ENCODE assay signal across 16 mouse cellular contexts in genomic region chr5:129393606-129394255, GRCm38 (mm10).
DNase-seq lines count a peak whose midpoint lies in the region; ATAC-seq and TF ChIP-seq lines count a peak whose summit lies in the region.
"Had no signal": no experiment of that assay in that cellular context is flagged by ENCODE, and none has a peak within 500 bp of the region (broad histone marks: within the 10 kb centered on the region; RNA-seq: fewer than 3 reads in every experiment).

No protein-coding gene starts in this region.

- ATAC-seq in forebrain, embryonic 15.5 days (replicated peaks) = 0 out of 2 replicates have a peak, but pooled peaks have one; percentile 46
- ATAC-seq in forebrain, embryonic 13.5 days = no peak
- ATAC-seq in midbrain, embryonic 11.5 days (ENCODE audit: low FRiP score) = no peak
- no peak for ATAC-seq in midbrain, embryonic 14.5 days (ENCODE audit: low FRiP score, low TSS enrichment)
- ATAC-seq: hindbrain, embryonic 16.5 days had no signal

- H3K9me3 ChIP-seq in forebrain, embryonic 15.5 days = no peaks in the 10 kb centered on the region
- no peaks in the 10 kb centered on the region for H3K9me3 ChIP-seq in forebrain, embryonic 13.5 days (replicated peaks)
- H3K9me3 ChIP-seq in midbrain, embryonic 11.5 days (ENCODE audit: control insufficient read depth, low read length) = no peaks in the 10 kb centered on the region
- H3K9me3 ChIP-seq in midbrain, embryonic 14.5 days (ENCODE audit: control insufficient read depth, low read length) = no peaks in the 10 kb centered on the region
- H3K9me3 ChIP-seq: heart, embryonic 10.5 days; lung, embryonic 15.5 days; neural tube, embryonic 13.5 days had no signal

- H3K4me2 ChIP-seq in forebrain, embryonic 15.5 days (replicated peaks) = no peak overlapping the region
- H3K4me2 ChIP-seq in forebrain, embryonic 13.5 days = no peak overlapping the region
- no peak overlapping the region for H3K4me2 ChIP-seq in midbrain, embryonic 11.5 days
- H3K4me2 ChIP-seq in midbrain, embryonic 14.5 days (ENCODE audit: low read length) = no peak overlapping the region
- H3K4me2 ChIP-seq: lung, embryonic 15.5 days; neural tube, embryonic 13.5 days had no signal

- no peak for TF ChIP-seq CTCF in thymus, adult 2 months (IDR thresholded peaks at IDR 0.05; ENCODE audit: borderline replicate concordance, control insufficient read depth, extremely low read depth, insufficient read depth, low read length, poor library complexity)

- WGBS in forebrain, embryonic 15.5 days = 63% methylated on average over 9 of the region's 9 CpGs
- WGBS in forebrain, embryonic 13.5 days = 77% methylated on average over 9 of the region's 9 CpGs
- WGBS in midbrain, embryonic 11.5 days = 82% methylated on average over 9 of the region's 9 CpGs
- 74% methylated on average over 9 of the region's 9 CpGs for WGBS in midbrain, embryonic 14.5 days
- 30% methylated on average over 9 of the region's 9 CpGs for WGBS in thymus, adult 2 months

- peak; percentile 56 for DNase-seq in midbrain, embryonic 11.5 days (ENCODE audit: low spot score, missing footprints)
- DNase-seq in midbrain, embryonic 14.5 days = no peak
- DNase-seq in cerebellum, adult 9-10 months = peak; percentile 87
- peak; percentile 57 for DNase-seq in telencephalon, adult 2 months (ENCODE audit: low read depth, low spot score)
- DNase-seq in thymus, adult 2 months = no peak
- no peak for DNase-seq in heart, adult 11 months
- DNase-seq: B cell, adult 2 months; kidney, adult 2 months; liver; retina, postnatal 1 day had no signal

- no peaks in the 10 kb centered on the region for H3K27me3 ChIP-seq in forebrain, embryonic 15.5 days
- H3K27me3 ChIP-seq in forebrain, embryonic 13.5 days = no peaks in the 10 kb centered on the region
- H3K27me3 ChIP-seq in midbrain, embryonic 11.5 days (ENCODE audit: control insufficient read depth, insufficient read depth, low read length) = no peaks in the 10 kb centered on the region
- H3K27me3 ChIP-seq in midbrain, embryonic 14.5 days (ENCODE audit: control insufficient read depth, insufficient read depth, low read length) = no peaks in the 10 kb centered on the region
- H3K27me3 ChIP-seq in thymus, adult 2 months (ENCODE audit: control insufficient read depth, insufficient read depth, low read length) = no peaks in the 10 kb centered on the region; the same call in 1 of the 2 replicates
- H3K27me3 ChIP-seq: neural tube, embryonic 13.5 days had no signal

- peak overlapping the region; percentile 67 for H3K27ac ChIP-seq in forebrain, embryonic 15.5 days (replicated peaks)
- H3K27ac ChIP-seq in forebrain, embryonic 13.5 days = no peak overlapping the region
- H3K27ac ChIP-seq in midbrain, embryonic 11.5 days (ENCODE audit: low read depth, low read length) = no peak overlapping the region
- no peak overlapping the region for H3K27ac ChIP-seq in midbrain, embryonic 14.5 days (replicated peaks; ENCODE audit: low read depth, low read length)
- no peak overlapping the region for H3K27ac ChIP-seq in thymus, adult 2 months (ENCODE audit: control insufficient read depth, insufficient read depth, low read length)
- H3K27ac ChIP-seq: heart, embryonic 10.5 days; lung, embryonic 15.5 days; neural tube, embryonic 13.5 days had no signal

- H3K4me3 ChIP-seq in forebrain, embryonic 15.5 days = no peak overlapping the region
- no peak overlapping the region for H3K4me3 ChIP-seq in forebrain, embryonic 13.5 days
- no peak overlapping the region for H3K4me3 ChIP-seq in midbrain, embryonic 11.5 days (ENCODE audit: low read depth, low read length)
- no peak overlapping the region for H3K4me3 ChIP-seq in midbrain, embryonic 14.5 days (replicated peaks; ENCODE audit: low read depth, low read length)
- no peak overlapping the region for H3K4me3 ChIP-seq in thymus, adult 2 months (ENCODE audit: control insufficient read depth, insufficient read depth, low read length)
- H3K4me3 ChIP-seq: heart, embryonic 10.5 days; lung, embryonic 15.5 days; neural tube, embryonic 13.5 days had no signal

- H3K4me1 ChIP-seq in forebrain, embryonic 15.5 days = peaks cover 12% of the 10 kb centered on the region; the same call in 1 of the 2 replicates
- no peaks in the 10 kb centered on the region for H3K4me1 ChIP-seq in forebrain, embryonic 13.5 days
- H3K4me1 ChIP-seq in midbrain, embryonic 11.5 days (ENCODE audit: control insufficient read depth, insufficient read depth, low read length) = no peaks in the 10 kb centered on the region; the same call in 1 of the 2 replicates
- no peaks in the 10 kb centered on the region for H3K4me1 ChIP-seq in midbrain, embryonic 14.5 days (ENCODE audit: control insufficient read depth, insufficient read depth, low read length)
- peaks cover 7% of the 10 kb centered on the region; the same call in 1 of the 2 replicates for H3K4me1 ChIP-seq in thymus, adult 2 months (replicated peaks; ENCODE audit: control insufficient read depth, insufficient read depth, low read length)
- H3K4me1 ChIP-seq: lung, embryonic 15.5 days had no signal

- TF ChIP-seq POLR2A in thymus, adult 2 months (IDR thresholded peaks at IDR 0.05; ENCODE audit: control insufficient read depth, extremely low read depth, insufficient read depth, low read length, poor library complexity) = no peak

- no peak overlapping the region for H3K9ac ChIP-seq in forebrain, embryonic 15.5 days (replicated peaks)
- H3K9ac ChIP-seq in forebrain, embryonic 13.5 days = no peak overlapping the region
- no peak overlapping the region for H3K9ac ChIP-seq in midbrain, embryonic 11.5 days (ENCODE audit: low read length)
- H3K9ac ChIP-seq in midbrain, embryonic 14.5 days (replicated peaks; ENCODE audit: low read length) = no peak overlapping the region
- H3K9ac ChIP-seq: lung, embryonic 15.5 days; neural tube, embryonic 13.5 days had no signal

- no peaks in the 10 kb centered on the region for H3K36me3 ChIP-seq in forebrain, embryonic 15.5 days
- H3K36me3 ChIP-seq in forebrain, embryonic 13.5 days (ENCODE audit: poor library complexity, severe bottlenecking) = no peaks in the 10 kb centered on the region
- no peaks in the 10 kb centered on the region for H3K36me3 ChIP-seq in midbrain, embryonic 11.5 days (ENCODE audit: control insufficient read depth, insufficient read depth, low read length)
- no peaks in the 10 kb centered on the region for H3K36me3 ChIP-seq in midbrain, embryonic 14.5 days (ENCODE audit: control insufficient read depth, insufficient read depth, low read length)
- no peaks in the 10 kb centered on the region for H3K36me3 ChIP-seq in thymus, adult 2 months (ENCODE audit: control insufficient read depth, insufficient read depth, low read length)
- H3K36me3 ChIP-seq: heart, embryonic 10.5 days; lung, embryonic 15.5 days; neural tube, embryonic 13.5 days had no signal

Comparison
In these comparisons a context has a peak if more than half of its experiments do, and no peak if none do; other contexts are left out.
1. DNase-seq: peak in midbrain, embryonic 11.5 days (single experiment), cerebellum, adult 9-10 months (single experiment) and telencephalon, adult 2 months (single experiment); none in midbrain, embryonic 14.5 days (single experiment), thymus, adult 2 months (single experiment) and heart, adult 11 months (single experiment).